Mouse (Mus musculus) lung, adult 2 months (tissue): ENCODE measurements at regions not wholly inside any gene's neighbourhood (a gene's known extent, or its start where the extent isn't known, plus 50 kb on each side); places are given as distances from the start of the nearest gene placed in this dataset.

ENCODE experiments used
- CTCF ChIP-seq: fragments of 200-500 bp; IDR thresholded peaks from 2 replicates; pipeline ENCODE4 v1.5.1; 2011; ENCODE audit warnings: mild to moderate bottlenecking, low read length, control low read depth; ENCODE audit not compliant: insufficient read depth
- POLR2A ChIP-seq: fragments of 200-500 bp; IDR thresholded peaks from 2 replicates; pipeline ENCODE4 v1.6.1; 2011; ENCODE audit warnings: low read depth, mild to moderate bottlenecking, control low read depth, low read length, borderline replicate concordance; ENCODE audit errors: extremely low read depth

GRCm38 (mm10) chr17:26361992-26362391, 52.6 kb upstream of the Neurl1b start:
- TF ChIP-seq CTCF (no peak), POLR2A (no peak)
